Mouse (Mus musculus) ES-Bruce4 (cell line): ENCODE results near the gene Tnxb.
"Not testable (repeated sequence)": the region's sequence is repeated elsewhere in the genome, so short reads cannot be mapped to it uniquely, and the experiment has no call there.

Experiments
- CTCF ChIP-seq: IDR thresholded peaks from one replicate; pipeline ENCODE4 v1.8.1; 2011; ENCODE audit warnings: low read depth, low read length
- POLR2A ChIP-seq: IDR thresholded peaks from one replicate; pipeline ENCODE4 v1.8.1; 2011; ENCODE audit warnings: low read length; ENCODE audit not compliant: insufficient read depth

DNA sequence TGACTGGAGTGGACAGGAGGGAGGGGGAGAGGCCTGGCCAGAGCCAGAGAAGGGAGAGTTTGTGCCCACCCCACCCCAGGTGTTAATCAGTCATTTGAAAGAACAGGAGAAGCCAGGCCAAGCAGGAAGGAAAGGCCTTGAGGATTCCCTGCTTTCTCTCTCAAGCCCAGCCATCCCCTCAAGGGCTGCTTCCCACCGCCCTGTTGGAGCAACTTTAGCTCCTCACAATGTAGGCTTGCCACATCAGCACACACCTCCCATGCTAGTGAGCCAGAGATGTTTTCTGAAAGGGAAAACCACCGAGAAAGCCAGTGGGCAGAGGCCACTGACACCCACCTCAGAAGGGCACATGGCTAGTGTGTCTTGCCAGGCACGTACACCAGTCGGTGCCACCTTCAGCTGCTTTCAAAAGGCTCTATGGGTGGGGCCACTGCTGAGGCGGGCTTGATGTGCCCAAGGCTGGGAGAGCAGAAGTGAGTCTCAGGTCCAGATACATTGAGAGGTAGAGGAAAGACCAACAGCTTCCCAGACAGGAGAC, 44.6 kb downstream of the Tnxb start:
- TF ChIP-seq CTCF, POLR2A: not testable (repeated sequence)
